Mouse (Mus musculus) kidney, postnatal 0 days (tissue): ENCODE results near the gene Naaa. TPM values are rescaled to one million over a fixed set of nuclear protein-coding genes. Genes with fewer than 3 reads are reported as not detected.

Experiments
- ATAC-seq: fragments of 200-750 bp; cut with Nextera tagmentation; replicated peaks from 2 replicates; pipeline ENCODE4 v1.8.0; 2017; ENCODE audit warnings: low read depth, moderate number of reproducible peaks, moderate TSS enrichment, moderate library complexity; ENCODE audit not compliant: low FRiP score
- DNase-seq: peaks from one replicate; pipeline ENCODE4 v3.0.0-alpha.2; 2016; ENCODE audit warnings: low spot score
- H3K27ac ChIP-seq: fragments of 300-500 bp; sonication (generic); 2 replicates; pipeline ENCODE4 v1.5.1; 2014; ENCODE audit warnings: mild to moderate bottlenecking
- H3K27me3 ChIP-seq: fragments of 300-500 bp; sonication (generic); 2 replicates; pipeline ENCODE4 v1.6.1; 2014; ENCODE audit warnings: low read length, mixed read lengths; ENCODE audit not compliant: insufficient read depth
- H3K36me3 ChIP-seq: fragments of 300-500 bp; sonication (generic); 2 replicates; pipeline ENCODE4 v1.6.1; 2014; ENCODE audit warnings: low read length, mixed read lengths; ENCODE audit not compliant: insufficient read depth
- H3K4me1 ChIP-seq: fragments of 300-500 bp; sonication (generic); replicated peaks from 2 replicates; pipeline ENCODE4 v1.6.1; 2014; ENCODE audit warnings: antibody characterized with exemption, low read length, mixed read lengths; ENCODE audit not compliant: insufficient read depth
- H3K4me2 ChIP-seq: fragments of 300-500 bp; sonication (generic); 2 replicates; pipeline ENCODE4 v1.6.1; 2014; ENCODE audit warnings: mild to moderate bottlenecking, low read length, moderate library complexity, mixed read lengths
- H3K4me3 ChIP-seq: fragments of 300-500 bp; sonication (generic); replicated peaks from 2 replicates; pipeline ENCODE4 v1.5.1; 2014; ENCODE audit warnings: low read depth, low read length
- H3K9ac ChIP-seq: fragments of 300-500 bp; sonication (generic); 2 replicates; pipeline ENCODE4 v1.6.1; 2014; ENCODE audit warnings: low read depth, low read length
- H3K9me3 ChIP-seq: fragments of 300-500 bp; sonication (generic); replicated peaks from 2 replicates; pipeline ENCODE4 v1.6.1; 2016; ENCODE audit warnings: low read length, inconsistent platforms, mixed read lengths
- CTCF ChIP-seq: IDR thresholded peaks from 2 replicates; pipeline ENCODE4 v1.5.1; 2016; ENCODE audit warnings: antibody characterized with exemption, low read depth, mild to moderate bottlenecking, moderate library complexity
- WGBS: fragments of 180-500 bp; shearing (Covaris S2); extraction: QIAGEN DNeasy Blood & Tissue Kit; methylation state at CpG from one replicate; pipeline ENCODE4 v1.1.7; 2014; 5-methylcytosine and 5-hydroxymethylcytosine counted together
- polyA plus RNA-seq: library from polyadenylated mRNA; unstranded; fragments of >200 nt; fragmentation: Nextera tagmentation; extraction: Ambion mirVana; gene quantifications from 2 replicates; pipeline ENCODE4 v1.2.1, GENCODE M21; 2015

Gene Naaa
- polyA plus RNA-seq, 1 experiment from 2014 or later, result 19.4 TPM

DNA sequence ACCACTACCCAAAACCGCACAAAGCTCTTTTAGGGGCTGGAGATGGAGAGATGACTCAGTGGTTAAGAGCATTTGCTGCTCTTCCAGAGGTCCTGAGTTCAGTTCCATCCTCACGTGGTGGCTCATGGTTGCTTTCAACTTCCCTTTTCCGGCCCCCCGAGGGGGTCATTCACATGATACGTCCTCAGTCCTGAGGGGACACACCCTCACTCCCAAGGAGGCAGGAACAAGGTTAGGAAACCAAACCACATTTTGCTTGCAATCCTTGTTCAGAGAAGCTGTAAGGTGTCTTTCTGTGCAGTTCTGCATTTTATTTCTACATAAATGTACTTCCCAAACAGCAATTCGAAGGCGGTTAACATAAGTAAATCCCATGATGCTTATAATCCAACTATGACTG lies 7.5 kb downstream of the Naaa start:
- ATAC-seq, result no peak
- 82% methylated on average over 7 of the region's 7 CpGs for WGBS

DNA sequence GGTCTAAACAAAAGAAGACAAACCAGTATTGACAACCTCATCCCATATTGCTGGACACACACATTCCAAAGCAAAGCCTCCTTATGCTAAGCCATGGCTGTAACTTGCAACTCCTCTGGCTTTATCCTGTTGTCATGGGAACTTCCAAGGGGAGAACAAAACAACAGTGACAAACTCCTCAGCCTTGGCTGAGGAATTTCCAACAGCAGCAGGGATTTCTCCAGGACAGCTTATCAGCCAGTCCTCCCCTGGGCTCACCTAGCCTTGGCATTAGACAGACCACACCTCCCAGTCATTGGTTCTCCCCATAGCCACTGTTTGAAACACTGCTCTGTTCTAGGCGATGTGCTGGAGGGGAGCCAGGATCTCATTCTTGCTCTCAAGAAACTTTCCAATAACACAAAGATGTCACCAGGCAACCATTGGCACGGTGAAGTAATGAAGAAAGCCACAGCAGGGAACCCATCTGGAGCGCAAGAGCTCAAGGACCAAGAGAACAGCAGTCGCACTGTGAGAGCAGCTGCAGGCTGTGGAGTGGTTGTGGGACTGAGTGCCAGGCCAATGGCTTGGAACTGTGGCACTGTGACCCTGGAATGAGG lies 14.1 kb downstream of the Naaa start:
- DNase-seq (peak; percentile 71), ATAC-seq (peak; percentile 58; the same call in 1 of the 2 replicates)
- Histone ChIP-seq H3K4me3 (no peak overlapping the region), H3K4me1 (peaks cover 6% of the 10 kb centered on the region; the same call in 1 of the 2 replicates), H3K36me3 (no peaks in the 10 kb centered on the region), H3K4me2 (no peak overlapping the region), H3K27ac (no peak overlapping the region), H3K27me3 (no peaks in the 10 kb centered on the region), H3K9me3 (no peaks in the 10 kb centered on the region), H3K9ac (no peak overlapping the region)
- no peak for TF ChIP-seq CTCF
- WGBS, result 37% methylated on average over 4 of the region's 4 CpGs

More for the DNA sequence above, 7.5 kb downstream of the Naaa start:
- TF ChIP-seq CTCF, result no peak
- Histone ChIP-seq H3K27me3 (no peaks in the 10 kb centered on the region), H3K4me1 (no peaks in the 10 kb centered on the region), H3K9ac (no peak overlapping the region), H3K4me2 (no peak overlapping the region), H3K36me3 (no peaks in the 10 kb centered on the region), H3K27ac (no peak overlapping the region), H3K4me3 (no peak overlapping the region), H3K9me3 (no peaks in the 10 kb centered on the region)
- no peak for DNase-seq

DNA sequence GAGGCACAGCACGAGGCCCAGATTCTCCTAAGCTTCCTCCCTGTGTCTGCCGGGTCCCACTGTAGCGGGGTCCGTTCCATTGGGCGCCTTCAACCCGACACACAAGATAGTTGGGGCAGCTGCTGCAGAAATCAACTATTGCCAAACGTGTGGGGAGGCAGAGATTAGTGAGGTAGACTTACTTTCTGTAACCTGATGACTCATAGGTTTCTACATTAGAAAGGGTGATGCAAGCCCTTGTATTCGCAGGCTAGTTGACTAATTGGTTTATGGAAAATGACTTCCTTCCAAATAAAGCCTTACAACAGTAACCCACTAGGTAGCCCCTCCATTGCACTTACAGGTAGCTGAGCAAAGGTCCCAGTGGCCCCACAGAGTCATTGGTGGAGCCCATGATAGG lies 15.3 kb downstream of the Naaa start:
- Histone ChIP-seq H3K4me1 (peaks cover 6% of the 10 kb centered on the region; the same call in 1 of the 2 replicates), H3K9me3 (no peaks in the 10 kb centered on the region), H3K9ac (no peak overlapping the region), H3K27me3 (no peaks in the 10 kb centered on the region), H3K4me3 (no peak overlapping the region), H3K36me3 (no peaks in the 10 kb centered on the region), H3K4me2 (no peak overlapping the region), H3K27ac (no peak overlapping the region)
- no peak for DNase-seq
- no peak for ATAC-seq
- WGBS, result 75% methylated on average over 8 of the region's 8 CpGs
- no peak for TF ChIP-seq CTCF

DNA sequence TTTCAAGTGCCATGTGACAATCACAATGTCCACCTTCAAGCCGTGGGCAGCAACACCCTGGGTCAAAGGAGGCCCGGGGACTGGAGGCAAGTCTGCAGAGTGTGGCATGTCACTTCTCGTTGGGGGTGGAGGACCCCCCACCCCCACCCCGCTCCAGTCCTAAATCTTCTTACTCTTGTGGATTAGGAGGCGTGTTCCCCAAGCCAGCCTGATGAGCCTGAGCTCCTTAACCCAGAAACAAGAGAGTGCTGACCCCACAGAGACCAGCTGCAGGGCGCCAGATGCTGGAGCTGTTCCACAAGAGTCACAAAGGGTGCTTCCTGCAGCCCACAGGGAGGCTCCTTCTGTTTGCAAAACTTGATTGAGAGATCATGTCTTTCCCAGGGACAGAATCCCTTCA lies 21.8 kb downstream of the Naaa start, which contains the start of gene Ppef2:
Gene Ppef2 (minus strand): TSS at position 61 of the 400 bp plus-strand sequence.
- Histone ChIP-seq H3K27ac (0 out of 2 replicates have a peak within 1 kb of the TSS, but pooled peaks have one; percentile 27), H3K9ac (no peak within 1 kb of the TSS), H3K9me3 (no peaks in the 10 kb centered on the region), H3K27me3 (no peaks in the 10 kb centered on the region), H3K36me3 (no peaks in the 10 kb centered on the region), H3K4me1 (peaks cover 13% of the 10 kb centered on the region; the same call in 1 of the 2 replicates), H3K4me2 (no peak within 1 kb of the TSS), H3K4me3 (no peak within 1 kb of the TSS)
- no peak for TF ChIP-seq CTCF
- peak; percentile 15 for DNase-seq
- ATAC-seq, result no peak
- WGBS, result 26% methylated on average over 6 of the region's 6 CpGs

DNA sequence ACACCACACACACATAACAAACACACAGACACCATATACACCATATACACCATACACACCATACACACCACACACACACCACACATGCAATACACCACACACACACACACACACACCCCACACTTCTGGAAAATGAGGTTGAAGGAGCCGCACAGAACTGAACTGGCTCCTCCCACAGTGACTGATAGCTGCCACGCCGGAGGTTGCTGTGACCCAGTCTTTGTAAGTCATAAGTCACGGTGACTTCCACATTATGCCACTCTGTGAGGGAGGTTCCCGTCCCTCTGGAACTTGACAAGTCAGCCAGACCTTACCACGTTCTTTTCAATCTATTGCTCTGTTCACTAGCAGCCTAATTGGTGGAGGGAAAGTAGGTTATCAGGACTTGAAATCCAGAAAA lies 23.5 kb downstream of the Naaa start:
- H3K4me1 ChIP-seq, result peaks cover 13% of the 10 kb centered on the region; the same call in 1 of the 2 replicates
- ATAC-seq (no peak), DNase-seq (no peak)
- no peak overlapping the region for H3K4me2 ChIP-seq
- H3K9ac ChIP-seq, result no peak overlapping the region
- H3K27me3 ChIP-seq, result no peaks in the 10 kb centered on the region
- H3K27ac ChIP-seq, result no peak overlapping the region
- H3K9me3 ChIP-seq, result no peaks in the 10 kb centered on the region
- no peaks in the 10 kb centered on the region for H3K36me3 ChIP-seq
- no peak for TF ChIP-seq CTCF
- WGBS, result 31% methylated on average over 6 of the region's 6 CpGs
- no peak overlapping the region for H3K4me3 ChIP-seq

DNA sequence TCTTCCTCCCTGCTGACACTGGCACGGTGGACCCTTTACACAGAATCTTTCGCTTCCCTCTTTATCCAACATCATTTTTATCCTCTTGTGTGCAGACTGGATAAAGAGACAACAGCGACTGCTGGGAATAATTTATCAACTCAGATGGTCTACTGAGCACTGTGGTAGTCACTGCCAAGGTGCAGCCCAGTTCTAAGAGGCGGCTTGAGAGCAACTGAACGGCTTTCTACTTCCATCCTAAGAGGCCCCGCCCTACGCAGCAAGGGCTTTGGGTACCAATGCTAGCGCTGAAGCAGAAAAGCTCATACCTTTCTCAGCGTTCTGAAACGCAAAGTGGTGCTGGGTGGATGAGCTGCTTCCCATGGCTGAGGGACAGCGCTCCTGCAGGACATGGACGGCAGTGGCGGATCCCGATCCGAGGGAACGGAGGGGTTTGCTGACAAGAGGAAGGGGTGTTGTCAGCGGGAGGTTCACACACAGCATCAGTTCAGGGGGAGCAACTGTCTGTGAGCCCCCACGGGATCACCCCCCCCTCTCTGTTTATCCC lies 25.1 kb downstream of the Naaa start:
- H3K27ac ChIP-seq, result no peak overlapping the region
- ATAC-seq (no peak), DNase-seq (peak; percentile 21)
- H3K9me3 ChIP-seq, result no peaks in the 10 kb centered on the region
- H3K27me3 ChIP-seq, result no peaks in the 10 kb centered on the region
- no peak overlapping the region for H3K4me2 ChIP-seq
- no peak overlapping the region for H3K9ac ChIP-seq
- H3K4me3 ChIP-seq, result no peak overlapping the region
- H3K4me1 ChIP-seq, result peaks cover 13% of the 10 kb centered on the region; the same call in 1 of the 2 replicates
- TF ChIP-seq CTCF, result peak; percentile 60
- H3K36me3 ChIP-seq, result no peaks in the 10 kb centered on the region
- WGBS, result 30% methylated on average over 18 of the region's 18 CpGs
